Mouse (Mus musculus): ENCODE data around the gene Uqcr11. TPM values are rescaled to one million over a fixed set of nuclear protein-coding genes. Genes with fewer than 3 reads are reported as not detected.
A peak's percentile ranks its signal among the peaks of the same experiment; 100 is the strongest.

Gene Uqcr11
- total RNA-seq (2021) (1,000 to 10,000 TPM; 1,743 to 1,981 TPM), polyA plus RNA-seq (2012; rRNA removed) (5,192 and 5,251 TPM in 2 replicates)
- long read RNA-seq, transcript Uqcr11-201 (3 exons, 445 nt), result major isoform, 883 of 902 reads
- long read RNA-seq, partial matches to known transcripts, result 11 of 902 reads
- long read RNA-seq, other reads (novel, unspliced or antisense), result 4 of 902 reads

- DNase-seq, result peak; percentile 93 to 96
- no peaks in the 10 kb centered on the region for H3K27me3 ChIP-seq (ENCODE audit: control insufficient read depth, insufficient read depth, low read length)
- H3K4me1 ChIP-seq (ENCODE audit: control insufficient read depth, insufficient read depth, low read length), result peaks cover 7% of the 10 kb centered on the region
- peaks cover 2% of the 10 kb centered on the region; the same call in 1 of the 2 replicates for H3K79me2 ChIP-seq (replicated peaks; ENCODE audit: control insufficient read depth, insufficient read depth, low read length)
- intact Hi-C loops (cut with DNase I), result loop anchor here (2.0 kb wide), 1 partner anchor 24 kb away; no protein-coding TSS in a partner anchor
- WGBS, result under 1% methylated on average over 27 of the region's 27 CpGs
- peak within 1 kb of the TSS; percentile 88 for H3K4me3 ChIP-seq
- H3K36me3 ChIP-seq (ENCODE audit: control insufficient read depth, insufficient read depth, low read length), result no peaks in the 10 kb centered on the region
- TF ChIP-seq POLR2A (IDR thresholded peaks at IDR 0.05; ENCODE audit: insufficient read depth, low read depth, low read length) (peak; percentile 98), EP300 (IDR thresholded peaks at IDR 0.05; ENCODE audit: insufficient read depth, low read depth, low read length) (peak; percentile 67), CTCF (IDR thresholded peaks at IDR 0.05) (no peak)
- H3K9ac ChIP-seq (ENCODE audit: low read depth, low read length), result peak within 1 kb of the TSS; percentile 78
- H3K27ac ChIP-seq, result peak within 1 kb of the TSS; percentile 85
Measured at GRCm38 (mm10) chr10:80406684-80407501, at the start of gene Uqcr11. Gene Uqcr11, minus strand, starts transcription at chr10:80406830.

- Histone ChIP-seq H3K4me1 (ENCODE audit: control insufficient read depth, insufficient read depth, low read length) (no peaks in the 10 kb centered on the region), H3K27ac (no peak overlapping the region), H3K4me3 (no peak overlapping the region), H3K27me3 (ENCODE audit: control insufficient read depth, insufficient read depth, low read length) (no peaks in the 10 kb centered on the region), H3K9ac (ENCODE audit: low read depth, low read length) (no peak overlapping the region), H3K36me3 (ENCODE audit: control insufficient read depth, insufficient read depth, low read length) (no peaks in the 10 kb centered on the region), H3K79me2 (replicated peaks; ENCODE audit: control insufficient read depth, insufficient read depth, low read length) (no peaks in the 10 kb centered on the region)
- intact Hi-C loops (cut with DNase I), result no loop called here
- no peak for DNase-seq
- 81% methylated on average over 5 of the region's 5 CpGs for WGBS
- TF ChIP-seq EP300 (IDR thresholded peaks at IDR 0.05; ENCODE audit: insufficient read depth, low read depth, low read length) (no peak), CTCF (IDR thresholded peaks at IDR 0.05) (no peak), POLR2A (IDR thresholded peaks at IDR 0.05; ENCODE audit: insufficient read depth, low read depth, low read length) (no peak)
Measured at GRCm38 (mm10) chr10:80455697-80456096, 49.1 kb upstream of the Uqcr11 start.

GRCm38 (mm10) chr10:80454781-80455180, 48.2 kb upstream of the Uqcr11 start:
- no peaks in the 10 kb centered on the region for H3K27me3 ChIP-seq (ENCODE audit: control insufficient read depth, insufficient read depth, low read length)
- whole genome bisulfite sequencing, result 76% methylated on average over 5 of the region's 5 CpGs
- intact Hi-C loops (cut with DNase I), result no loop called here
- DNase-seq, result no peak
- TF ChIP-seq CTCF (IDR thresholded peaks at IDR 0.05), result no peak
- TF ChIP-seq EP300 (IDR thresholded peaks at IDR 0.05; ENCODE audit: insufficient read depth, low read depth, low read length), result no peak
- no peak for TF ChIP-seq POLR2A (IDR thresholded peaks at IDR 0.05; ENCODE audit: insufficient read depth, low read depth, low read length)
- no peak overlapping the region for H3K27ac ChIP-seq
- no peaks in the 10 kb centered on the region for H3K4me1 ChIP-seq (ENCODE audit: control insufficient read depth, insufficient read depth, low read length)
- H3K4me3 ChIP-seq, result no peak overlapping the region
- no peak overlapping the region for H3K9ac ChIP-seq (ENCODE audit: low read depth, low read length)
- no peaks in the 10 kb centered on the region for H3K79me2 ChIP-seq (replicated peaks; ENCODE audit: control insufficient read depth, insufficient read depth, low read length)
- no peaks in the 10 kb centered on the region for H3K36me3 ChIP-seq (ENCODE audit: control insufficient read depth, insufficient read depth, low read length)

GRCm38 (mm10) chr10:80453601-80454000, 47.0 kb upstream of the Uqcr11 start:
- H3K4me3 ChIP-seq, result no peak overlapping the region
- TF ChIP-seq CTCF (IDR thresholded peaks at IDR 0.05) (no peak), POLR2A (IDR thresholded peaks at IDR 0.05; ENCODE audit: insufficient read depth, low read depth, low read length) (no peak), EP300 (IDR thresholded peaks at IDR 0.05; ENCODE audit: insufficient read depth, low read depth, low read length) (no peak)
- DNase-seq, result no peak
- H3K27ac ChIP-seq, result no peak overlapping the region
- no peaks in the 10 kb centered on the region for H3K79me2 ChIP-seq (replicated peaks; ENCODE audit: control insufficient read depth, insufficient read depth, low read length)
- H3K4me1 ChIP-seq (ENCODE audit: control insufficient read depth, insufficient read depth, low read length), result no peaks in the 10 kb centered on the region
- intact Hi-C loops (cut with DNase I), result no loop called here
- H3K9ac ChIP-seq (ENCODE audit: low read depth, low read length), result no peak overlapping the region
- no peaks in the 10 kb centered on the region for H3K36me3 ChIP-seq (ENCODE audit: control insufficient read depth, insufficient read depth, low read length)
- H3K27me3 ChIP-seq (ENCODE audit: control insufficient read depth, insufficient read depth, low read length), result no peaks in the 10 kb centered on the region
- 59% methylated on average over 10 of the region's 10 CpGs for WGBS

GRCm38 (mm10) chr10:80450599-80450998, 44.0 kb upstream of the Uqcr11 start:
- Histone ChIP-seq H3K4me1 (ENCODE audit: control insufficient read depth, insufficient read depth, low read length) (peaks cover 1% of the 10 kb centered on the region; the same call in 1 of the 2 replicates), H3K9ac (ENCODE audit: low read depth, low read length) (no peak overlapping the region), H3K27me3 (ENCODE audit: control insufficient read depth, insufficient read depth, low read length) (no peaks in the 10 kb centered on the region), H3K79me2 (replicated peaks; ENCODE audit: control insufficient read depth, insufficient read depth, low read length) (no peaks in the 10 kb centered on the region), H3K27ac (no peak overlapping the region), H3K36me3 (ENCODE audit: control insufficient read depth, insufficient read depth, low read length) (no peaks in the 10 kb centered on the region), H3K4me3 (no peak overlapping the region)
- TF ChIP-seq POLR2A (IDR thresholded peaks at IDR 0.05; ENCODE audit: insufficient read depth, low read depth, low read length), result no peak
- no peak for TF ChIP-seq CTCF (IDR thresholded peaks at IDR 0.05)
- no peak for TF ChIP-seq EP300 (IDR thresholded peaks at IDR 0.05; ENCODE audit: insufficient read depth, low read depth, low read length)
- DNase-seq, result no peak
- intact Hi-C loops (cut with DNase I), result no loop called here
- 13% methylated on average over 6 of the region's 6 CpGs for WGBS
